Mouse (Mus musculus): ENCODE data around the gene Abcf1. TPM values are rescaled to one million over a fixed set of nuclear protein-coding genes. Genes with fewer than 3 reads are reported as not detected.

The Abcf1 gene
- polyA plus RNA-seq, 1 experiment = 122 TPM

GRCm38 (mm10) chr17:35919060-35919715 lies 50.4 kb downstream of the Abcf1 start:
- H3K4me1 ChIP-seq (ENCODE audit: control insufficient read depth, insufficient read depth, low read length) = peaks cover 2% of the 10 kb centered on the region; the same call in 1 of the 2 replicates
- peaks cover 3% of the 10 kb centered on the region for H3K36me3 ChIP-seq (ENCODE audit: control insufficient read depth, insufficient read depth, low read length)
- H3K27ac ChIP-seq (ENCODE audit: control insufficient read depth, insufficient read depth, low read depth, low read length) = peak overlapping the region; percentile 32; the same call in 1 of the 2 replicates
- peak overlapping the region; percentile 44 for H3K4me3 ChIP-seq (ENCODE audit: control insufficient read depth, low read depth, low read length)
- TF ChIP-seq CTCF (IDR thresholded peaks at IDR 0.05; ENCODE audit: control insufficient read depth, insufficient read depth, insufficient replicate concordance, low read depth, low read length) (no peak), POLR2A (IDR thresholded peaks at IDR 0.05; ENCODE audit: control insufficient read depth, low read depth, low read length) (no peak; the same call in 1 of the 2 replicates)
- H3K27me3 ChIP-seq (ENCODE audit: control insufficient read depth, insufficient read depth, low read length) = no peaks in the 10 kb centered on the region

GRCm38 (mm10) chr17:35918276-35919059 lies 51.1 kb downstream of the Abcf1 start:
- peak overlapping the region; percentile 85 for H3K4me3 ChIP-seq (ENCODE audit: control insufficient read depth, low read depth, low read length)
- H3K4me1 ChIP-seq (ENCODE audit: control insufficient read depth, insufficient read depth, low read length) = peaks cover 2% of the 10 kb centered on the region; the same call in 1 of the 2 replicates
- peak overlapping the region; percentile 87 for H3K27ac ChIP-seq (ENCODE audit: control insufficient read depth, insufficient read depth, low read depth, low read length)
- H3K36me3 ChIP-seq (ENCODE audit: control insufficient read depth, insufficient read depth, low read length) = peaks cover 5% of the 10 kb centered on the region
- TF ChIP-seq POLR2A (IDR thresholded peaks at IDR 0.05; ENCODE audit: control insufficient read depth, low read depth, low read length) (no peak), CTCF (IDR thresholded peaks at IDR 0.05; ENCODE audit: control insufficient read depth, insufficient read depth, insufficient replicate concordance, low read depth, low read length) (no peak)
- H3K27me3 ChIP-seq (ENCODE audit: control insufficient read depth, insufficient read depth, low read length) = no peaks in the 10 kb centered on the region

GRCm38 (mm10) chr17:35917463-35918251 lies 51.9 kb downstream of the Abcf1 start:
- Histone ChIP-seq H3K4me1 (ENCODE audit: control insufficient read depth, insufficient read depth, low read length) (peaks cover 2% of the 10 kb centered on the region; the same call in 1 of the 2 replicates), H3K36me3 (ENCODE audit: control insufficient read depth, insufficient read depth, low read length) (peaks cover 5% of the 10 kb centered on the region), H3K4me3 (ENCODE audit: control insufficient read depth, low read depth, low read length) (peak overlapping the region; percentile 96), H3K27ac (ENCODE audit: control insufficient read depth, insufficient read depth, low read depth, low read length) (peak overlapping the region; percentile 99), H3K27me3 (ENCODE audit: control insufficient read depth, insufficient read depth, low read length) (no peaks in the 10 kb centered on the region)
- peak; percentile 49; the same call in 1 of the 2 replicates for TF ChIP-seq POLR2A (IDR thresholded peaks at IDR 0.05; ENCODE audit: control insufficient read depth, low read depth, low read length)
- no peak for TF ChIP-seq CTCF (IDR thresholded peaks at IDR 0.05; ENCODE audit: control insufficient read depth, insufficient read depth, insufficient replicate concordance, low read depth, low read length)

- Histone ChIP-seq H3K27me3 (ENCODE audit: control insufficient read depth, insufficient read depth, low read length) (no peaks in the 10 kb centered on the region), H3K4me1 (ENCODE audit: control insufficient read depth, insufficient read depth, low read length) (peaks cover 2% of the 10 kb centered on the region; the same call in 1 of the 2 replicates), H3K27ac (ENCODE audit: control insufficient read depth, insufficient read depth, low read depth, low read length) (peak overlapping the region; percentile 99), H3K4me3 (ENCODE audit: control insufficient read depth, low read depth, low read length) (peak overlapping the region; percentile 96), H3K36me3 (ENCODE audit: control insufficient read depth, insufficient read depth, low read length) (peaks cover 5% of the 10 kb centered on the region)
- TF ChIP-seq POLR2A (IDR thresholded peaks at IDR 0.05; ENCODE audit: control insufficient read depth, low read depth, low read length) (no peak), CTCF (IDR thresholded peaks at IDR 0.05; ENCODE audit: control insufficient read depth, insufficient read depth, insufficient replicate concordance, low read depth, low read length) (no peak)
These were observed 52.5 kb downstream of the Abcf1 start for GRCm38 (mm10) chr17:35917143-35917462.

GRCm38 (mm10) chr17:35916297-35917142 lies 53.0 kb downstream of the Abcf1 start, which contains the start of the genes Mrps18b and Ppp1r10:
Gene Mrps18b, minus strand, starts transcription at chr17:35916389.
Gene Ppp1r10, plus strand, starts transcription at chr17:35916434.
- H3K36me3 ChIP-seq (ENCODE audit: control insufficient read depth, insufficient read depth, low read length) = peaks cover 5% of the 10 kb centered on the region
- peak; percentile 24; the same call in 1 of the 2 replicates for TF ChIP-seq CTCF (IDR thresholded peaks at IDR 0.05; ENCODE audit: control insufficient read depth, insufficient read depth, insufficient replicate concordance, low read depth, low read length)
- peak; percentile 98 for TF ChIP-seq POLR2A (IDR thresholded peaks at IDR 0.05; ENCODE audit: control insufficient read depth, low read depth, low read length)
- no peaks in the 10 kb centered on the region for H3K27me3 ChIP-seq (ENCODE audit: control insufficient read depth, insufficient read depth, low read length)
- peaks cover 2% of the 10 kb centered on the region; the same call in 1 of the 2 replicates for H3K4me1 ChIP-seq (ENCODE audit: control insufficient read depth, insufficient read depth, low read length)
- H3K27ac ChIP-seq (ENCODE audit: control insufficient read depth, insufficient read depth, low read depth, low read length) = peak within 1 kb of the TSS; percentile 99
- H3K4me3 ChIP-seq (ENCODE audit: control insufficient read depth, low read depth, low read length) = peak within 1 kb of the TSS; percentile 96

GRCm38 (mm10) chr17:35915538-35916296 lies 53.8 kb downstream of the Abcf1 start:
- H3K27ac ChIP-seq (ENCODE audit: control insufficient read depth, insufficient read depth, low read depth, low read length) = peak overlapping the region; percentile 94
- peaks cover 2% of the 10 kb centered on the region; the same call in 1 of the 2 replicates for H3K4me1 ChIP-seq (ENCODE audit: control insufficient read depth, insufficient read depth, low read length)
- H3K36me3 ChIP-seq (ENCODE audit: control insufficient read depth, insufficient read depth, low read length) = peaks cover 5% of the 10 kb centered on the region
- peak overlapping the region; percentile 96 for H3K4me3 ChIP-seq (ENCODE audit: control insufficient read depth, low read depth, low read length)
- no peaks in the 10 kb centered on the region for H3K27me3 ChIP-seq (ENCODE audit: control insufficient read depth, insufficient read depth, low read length)
- TF ChIP-seq POLR2A (IDR thresholded peaks at IDR 0.05; ENCODE audit: control insufficient read depth, low read depth, low read length) = no peak
- TF ChIP-seq CTCF (IDR thresholded peaks at IDR 0.05; ENCODE audit: control insufficient read depth, insufficient read depth, insufficient replicate concordance, low read depth, low read length) = no peak
